Mouse (Mus musculus) heart, postnatal 0 days (tissue): ENCODE measurements around the gene Apon. TPM values are rescaled to one million over a fixed set of nuclear protein-coding genes. Genes with fewer than 3 reads are reported as not detected.
A peak's percentile ranks its signal among the peaks of the same experiment; 100 is the strongest.
"Not testable (repeated sequence)": the region's sequence is repeated elsewhere in the genome, so short reads cannot be mapped to it uniquely, and the experiment has no call there.

ENCODE experiments used
- ATAC-seq: fragments of 200-750 bp; cut with Nextera tagmentation; 2 replicates; pipeline ENCODE4 v1.8.0; 2017; ENCODE audit warnings: low read depth, moderate number of reproducible peaks, moderate library complexity; ENCODE audit not compliant: insufficient read depth
- DNase-seq: peaks from one replicate; pipeline ENCODE4 v3.0.0-alpha.2; 2016; ENCODE audit warnings: low spot score
- H3K27ac ChIP-seq: fragments of 300-500 bp; sonication (generic); 2 replicates; pipeline ENCODE4 v1.5.1; 2014; ENCODE audit warnings: low read depth, mild to moderate bottlenecking
- H3K27me3 ChIP-seq: fragments of 300-500 bp; sonication (generic); 2 replicates; pipeline ENCODE4 v1.6.1; 2014; ENCODE audit warnings: low read length, mixed read lengths; ENCODE audit not compliant: control insufficient read depth, insufficient read depth
- H3K36me3 ChIP-seq: fragments of 300-500 bp; sonication (generic); replicated peaks from 2 replicates; pipeline ENCODE4 v1.6.1; 2014; ENCODE audit warnings: low read length, mixed read lengths; ENCODE audit not compliant: control insufficient read depth, insufficient read depth
- H3K4me1 ChIP-seq: fragments of 300-500 bp; sonication (generic); 2 replicates; pipeline ENCODE4 v1.6.1; 2014; ENCODE audit warnings: antibody characterized with exemption; ENCODE audit not compliant: control insufficient read depth, insufficient read depth
- H3K4me2 ChIP-seq: fragments of 300-500 bp; sonication (generic); 2 replicates; pipeline ENCODE4 v1.6.1; 2014; ENCODE audit warnings: low read depth, mild to moderate bottlenecking, low read length, moderate library complexity
- H3K4me3 ChIP-seq: fragments of 300-500 bp; sonication (generic); 2 replicates; pipeline ENCODE4 v1.5.1; 2014; ENCODE audit warnings: low read depth, low read length
- H3K9ac ChIP-seq: fragments of 300-500 bp; sonication (generic); replicated peaks from 2 replicates; pipeline ENCODE4 v1.6.1; 2014; ENCODE audit warnings: low read depth, low read length, mixed read lengths
- H3K9me3 ChIP-seq: fragments of 300-500 bp; sonication (generic); replicated peaks from 2 replicates; pipeline ENCODE4 v1.6.1; 2016; ENCODE audit warnings: low read length; ENCODE audit not compliant: control insufficient read depth
- CTCF ChIP-seq: IDR thresholded peaks from 2 replicates; pipeline ENCODE4 v1.5.1; 2016; ENCODE audit warnings: antibody characterized with exemption, control low read depth, low read depth
- EP300 ChIP-seq: IDR thresholded peaks from 2 replicates; pipeline ENCODE4 v1.6.1; 2016; ENCODE audit warnings: antibody characterized with exemption, low read depth
- WGBS: fragments of 180-500 bp; shearing (Covaris S2); extraction: QIAGEN DNeasy Blood & Tissue Kit; methylation state at CpG from one replicate; pipeline ENCODE4 v1.1.7; 2014; 5-methylcytosine and 5-hydroxymethylcytosine counted together
- polyA plus RNA-seq: library from polyadenylated mRNA; unstranded; fragments of >200 nt; fragmentation: Nextera tagmentation; extraction: Ambion mirVana; gene quantifications from 2 replicates; pipeline ENCODE4 v1.2.1, GENCODE M21; 2015
- total RNA-seq: library from RNA; depleted of rRNA; stranded (reverse); fragments of >200 nt; gene quantifications from 2 replicates; pipeline ENCODE4 v1.2.3, GENCODE M21; 2014; ENCODE audit warnings: low replicate concordance

Gene Apon
- total and polyA plus RNA-seq, 2 experiments from 2014 or later = not detected

GRCm38 (mm10) chr10:128258953-128259352, 5.1 kb downstream of the Apon start:
- 49% methylated on average over 4 of the region's 4 CpGs for WGBS

GRCm38 (mm10) chr10:128259946-128260345, 6.0 kb downstream of the Apon start:
- no peak overlapping the region for H3K4me2 ChIP-seq
- no peak overlapping the region for H3K27ac ChIP-seq
- DNase-seq = no peak
- H3K4me1 ChIP-seq = no peaks in the 10 kb centered on the region
- no peak for ATAC-seq
- TF ChIP-seq EP300 (no peak), CTCF (no peak)
- no peaks in the 10 kb centered on the region for H3K9me3 ChIP-seq
- 85% methylated on average over 5 of the region's 5 CpGs for WGBS
- H3K9ac ChIP-seq = no peak overlapping the region
- no peaks in the 10 kb centered on the region for H3K36me3 ChIP-seq
- no peaks in the 10 kb centered on the region for H3K27me3 ChIP-seq
- no peak overlapping the region for H3K4me3 ChIP-seq

More at GRCm38 (mm10) chr10:128258953-128259352, 5.1 kb downstream of the Apon start:
- Histone ChIP-seq H3K27me3 (no peaks in the 10 kb centered on the region), H3K4me2 (no peak overlapping the region), H3K9me3 (no peaks in the 10 kb centered on the region), H3K4me1 (no peaks in the 10 kb centered on the region), H3K9ac (no peak overlapping the region), H3K36me3 (no peaks in the 10 kb centered on the region), H3K27ac (peak overlapping the region; percentile 43), H3K4me3 (no peak overlapping the region)
- DNase-seq (no peak), ATAC-seq (no peak)
- no peak for TF ChIP-seq CTCF
- no peak for TF ChIP-seq EP300

- 87% methylated on average over 7 of the region's 7 CpGs for WGBS
- not testable (repeated sequence) for H3K9me3 ChIP-seq, H3K4me1 ChIP-seq, H3K27ac ChIP-seq, DNase-seq, H3K27me3 ChIP-seq, ATAC-seq, H3K4me3 ChIP-seq, H3K9ac ChIP-seq, H3K4me2 ChIP-seq, H3K36me3 ChIP-seq
Measured at GRCm38 (mm10) chr10:128260376-128260775, 6.5 kb downstream of the Apon start.

- no peak for TF ChIP-seq CTCF
- TF ChIP-seq EP300 = no peak
- Histone ChIP-seq H3K9me3 (no peaks in the 10 kb centered on the region), H3K9ac (no peak overlapping the region), H3K36me3 (no peaks in the 10 kb centered on the region), H3K4me1 (no peaks in the 10 kb centered on the region), H3K27me3 (no peaks in the 10 kb centered on the region), H3K27ac (no peak overlapping the region), H3K4me3 (no peak overlapping the region), H3K4me2 (no peak overlapping the region; the same call in 1 of the 2 replicates)
- no peak for DNase-seq
- ATAC-seq = peak; percentile 62; the same call in 1 of the 2 replicates
- 53% methylated on average over 22 of the region's 22 CpGs for WGBS
Measured at GRCm38 (mm10) chr10:128262300-128262699, 8.4 kb downstream of the Apon start.

- ATAC-seq (no peak), DNase-seq (no peak)
- H3K4me3 ChIP-seq = no peak overlapping the region
- H3K27ac ChIP-seq = no peak overlapping the region
- WGBS = 75% methylated on average over 6 of the region's 6 CpGs
- no peaks in the 10 kb centered on the region for H3K27me3 ChIP-seq
- H3K9me3 ChIP-seq = no peaks in the 10 kb centered on the region
- H3K4me2 ChIP-seq = no peak overlapping the region
- H3K36me3 ChIP-seq = no peaks in the 10 kb centered on the region
- H3K4me1 ChIP-seq = no peaks in the 10 kb centered on the region
- no peak overlapping the region for H3K9ac ChIP-seq
- no peak for TF ChIP-seq EP300
- no peak for TF ChIP-seq CTCF
Measured at GRCm38 (mm10) chr10:128263393-128264310, 9.8 kb downstream of the Apon start.
